Mouse (Mus musculus) left cerebral cortex, postnatal 14 days (tissue): Measurements from ENCODE around the gene Ears2. TPM values are rescaled to one million over a fixed set of nuclear protein-coding genes. Genes with fewer than 3 reads are reported as not detected.

Source experiments
- total RNA-seq, 2 experiments: library from RNA; stranded (reverse); gene quantifications; 2 replicates each; pipeline ENCODE4 v1.2.3; 2021

The Ears2 gene
- total RNA-seq, 2 experiments from 2014 or later = 6.6 to 7.6 TPM

Other genes with a start within 250 kb of the Ears2 start
- gene Scnn1b, start 202.2 kb downstream of the Ears2 start, total RNA-seq = not detected
- gene Cog7, start 85.6 kb downstream of the Ears2 start, total RNA-seq = 10 to 100 TPM; 36.7 to 39.3 TPM
- gene Gga2, start 46.0 kb downstream of the Ears2 start, total RNA-seq = 10 to 100 TPM; 26.8 to 31.9 TPM
- gene Ubfd1, start 88 bp downstream of the Ears2 start, total RNA-seq = 10 to 100 TPM; 66.7 to 72.3 TPM
- gene Ndufab1, start 34.6 kb upstream of the Ears2 start, total RNA-seq = 100 to 1,000 TPM; 296 to 310 TPM
- 1 to 10 TPM; 1.1 to 1.3 TPM for gene Palb2, start 65.7 kb upstream of the Ears2 start, total RNA-seq
- gene Dctn5, start 65.8 kb upstream of the Ears2 start, total RNA-seq = 100 to 1,000 TPM; 105 to 108 TPM
- 1 to 10 TPM; 2.3 to 2.8 TPM for gene Plk1, start 92.2 kb upstream of the Ears2 start, total RNA-seq
- gene Ern2, start 118.9 kb upstream of the Ears2 start, total RNA-seq = under 1 TPM; 0.34 to 0.35 TPM
- gene Chp2, start 152.2 kb upstream of the Ears2 start, total RNA-seq = 1 to 10 TPM; 2.7 to 3.9 TPM
- 100 to 1,000 TPM; 894 to 958 TPM for gene Prkcb, start 221.5 kb upstream of the Ears2 start, total RNA-seq